Mouse (Mus musculus) forebrain, embryonic 12.5 days (tissue): ENCODE measurements around the gene Wbp2nl. TPM values are rescaled to one million over a fixed set of nuclear protein-coding genes. Genes with fewer than 3 reads are reported as not detected.

Experiments used
- ATAC-seq: fragments of 200-750 bp; cut with Nextera tagmentation; 2 replicates; pipeline ENCODE4 v1.8.0; 2017; ENCODE audit warnings: moderate TSS enrichment; ENCODE audit not compliant: low FRiP score
- H3K27ac ChIP-seq: fragments of 300-500 bp; sonication (generic); 2 replicates; pipeline ENCODE4 v1.5.1; 2016; ENCODE audit warnings: mild to moderate bottlenecking
- H3K27me3 ChIP-seq: fragments of 300-500 bp; sonication (generic); 2 replicates; pipeline ENCODE4 v1.6.1; 2016; ENCODE audit warnings: mild to moderate bottlenecking
- H3K36me3 ChIP-seq: fragments of 300-500 bp; sonication (generic); replicated peaks from 2 replicates; pipeline ENCODE4 v1.6.1; 2016; ENCODE audit warnings: mild to moderate bottlenecking
- H3K4me1 ChIP-seq: fragments of 300-500 bp; sonication (generic); 2 replicates; pipeline ENCODE4 v1.6.1; 2016
- H3K4me2 ChIP-seq: fragments of 300-500 bp; sonication (generic); 2 replicates; pipeline ENCODE4 v1.6.1; 2016; ENCODE audit warnings: mild to moderate bottlenecking, moderate library complexity
- H3K4me3 ChIP-seq: fragments of 300-500 bp; sonication (generic); replicated peaks from 2 replicates; pipeline ENCODE4 v1.5.1; 2016; ENCODE audit warnings: mild to moderate bottlenecking
- H3K9ac ChIP-seq: fragments of 300-500 bp; sonication (generic); 2 replicates; pipeline ENCODE4 v1.6.1; 2016; ENCODE audit warnings: mild to moderate bottlenecking
- H3K9me3 ChIP-seq: fragments of 300-500 bp; sonication (generic); 2 replicates; pipeline ENCODE4 v1.6.1; 2016
- WGBS: fragments of 180-500 bp; shearing (Covaris S2); methylation state at CpG from one replicate; pipeline ENCODE4 v1.1.7; 2016; 5-methylcytosine and 5-hydroxymethylcytosine counted together
- polyA plus RNA-seq: library from polyadenylated mRNA; unstranded; fragments of >200 nt; fragmentation: Nextera tagmentation; extraction: Ambion mirVana; gene quantifications from 2 replicates; pipeline ENCODE4 v1.2.1, GENCODE M21; 2016

Gene Wbp2nl
- polyA plus RNA-seq, 1 experiment from 2014 or later: 0.18 TPM

GRCm38 (mm10) chr15:82322195-82322594 is 23.4 kb downstream of the Wbp2nl start:
- H3K36me3 ChIP-seq: no peaks in the 10 kb centered on the region
- H3K27me3 ChIP-seq: no peaks in the 10 kb centered on the region
- H3K9ac ChIP-seq: no peak overlapping the region
- H3K4me2 ChIP-seq: no peak overlapping the region
- H3K4me1 ChIP-seq: no peaks in the 10 kb centered on the region
- ATAC-seq: no peak
- no peak overlapping the region for H3K4me3 ChIP-seq
- no peaks in the 10 kb centered on the region for H3K9me3 ChIP-seq
- no peak overlapping the region for H3K27ac ChIP-seq
- 82% methylated on average over 8 of the region's 8 CpGs for WGBS

GRCm38 (mm10) chr15:82325382-82325781 is 26.6 kb downstream of the Wbp2nl start:
- Histone ChIP-seq H3K27me3 (no peaks in the 10 kb centered on the region), H3K4me1 (no peaks in the 10 kb centered on the region), H3K9me3 (no peaks in the 10 kb centered on the region), H3K36me3 (peaks cover 6% of the 10 kb centered on the region; the same call in 1 of the 2 replicates), H3K4me2 (no peak overlapping the region), H3K9ac (no peak overlapping the region), H3K27ac (no peak overlapping the region), H3K4me3 (no peak overlapping the region)
- no peak for ATAC-seq
- 80% methylated on average over 2 of the region's 2 CpGs for WGBS

- no peak overlapping the region for H3K27ac ChIP-seq
- WGBS: 90% methylated on average over 4 of the region's 4 CpGs
- no peak overlapping the region for H3K4me2 ChIP-seq
- no peak for ATAC-seq
- peaks cover 22% of the 10 kb centered on the region for H3K4me1 ChIP-seq
- H3K9me3 ChIP-seq: no peaks in the 10 kb centered on the region
- H3K36me3 ChIP-seq: peaks cover 21% of the 10 kb centered on the region; the same call in 1 of the 2 replicates
- H3K9ac ChIP-seq: no peak overlapping the region
- H3K27me3 ChIP-seq: peaks cover 11% of the 10 kb centered on the region
- H3K4me3 ChIP-seq: no peak overlapping the region
Measured at GRCm38 (mm10) chr15:82335194-82335593, 36.4 kb downstream of the Wbp2nl start.

- ATAC-seq: no peak
- H3K36me3 ChIP-seq: peaks cover 21% of the 10 kb centered on the region; the same call in 1 of the 2 replicates
- no peak overlapping the region for H3K27ac ChIP-seq
- H3K9ac ChIP-seq: no peak overlapping the region
- peaks cover 26% of the 10 kb centered on the region for H3K27me3 ChIP-seq
- H3K9me3 ChIP-seq: no peaks in the 10 kb centered on the region
- 74% methylated on average over 12 of the region's 12 CpGs for WGBS
- H3K4me3 ChIP-seq: no peak overlapping the region
- no peak overlapping the region for H3K4me2 ChIP-seq
- H3K4me1 ChIP-seq: peaks cover 32% of the 10 kb centered on the region
Measured at GRCm38 (mm10) chr15:82336629-82337028, 37.9 kb downstream of the Wbp2nl start.

GRCm38 (mm10) chr15:82337875-82338274 is 39.1 kb downstream of the Wbp2nl start:
- peak overlapping the region; percentile 60 for H3K4me2 ChIP-seq
- H3K4me3 ChIP-seq: peak overlapping the region; percentile 50
- peaks cover 21% of the 10 kb centered on the region; the same call in 1 of the 2 replicates for H3K36me3 ChIP-seq
- H3K9ac ChIP-seq: peak overlapping the region; percentile 72
- no peak overlapping the region for H3K27ac ChIP-seq
- ATAC-seq: no peak
- peaks cover 26% of the 10 kb centered on the region for H3K27me3 ChIP-seq
- no peaks in the 10 kb centered on the region for H3K9me3 ChIP-seq
- H3K4me1 ChIP-seq: peaks cover 32% of the 10 kb centered on the region
- 49% methylated on average over 4 of the region's 4 CpGs for WGBS

- Histone ChIP-seq H3K36me3 (peaks cover 21% of the 10 kb centered on the region; the same call in 1 of the 2 replicates), H3K4me1 (peaks cover 32% of the 10 kb centered on the region), H3K4me3 (peak within 1 kb of the TSS; percentile 50), H3K9ac (peak within 1 kb of the TSS; percentile 72), H3K27ac (no peak within 1 kb of the TSS), H3K4me2 (peak within 1 kb of the TSS; percentile 60), H3K27me3 (peaks cover 26% of the 10 kb centered on the region), H3K9me3 (no peaks in the 10 kb centered on the region)
- ATAC-seq: peak; percentile 93
- WGBS: under 1% methylated on average over 41 of the region's 41 CpGs
Measured at GRCm38 (mm10) chr15:82338593-82339112, 39.9 kb downstream of the Wbp2nl start, which contains the start of the genes Naga, Pheta2 and Smdt1. Gene Naga, minus strand, starts transcription at chr15:82338925. Gene Pheta2, plus strand, starts transcription at chr15:82338942. Gene Smdt1, plus strand, starts transcription at chr15:82338959.

GRCm38 (mm10) chr15:82339150-82339549 is 40.4 kb downstream of the Wbp2nl start:
- 0 out of 2 replicates have a peak, but pooled peaks have one; percentile 8 for ATAC-seq
- WGBS: 58% methylated on average over 10 of the region's 10 CpGs
- Histone ChIP-seq H3K27me3 (peaks cover 26% of the 10 kb centered on the region), H3K36me3 (peaks cover 18% of the 10 kb centered on the region; the same call in 1 of the 2 replicates), H3K9me3 (no peaks in the 10 kb centered on the region), H3K4me1 (peaks cover 32% of the 10 kb centered on the region), H3K4me2 (peak overlapping the region; percentile 60), H3K4me3 (peak overlapping the region; percentile 50), H3K27ac (no peak overlapping the region), H3K9ac (peak overlapping the region; percentile 72)

- Histone ChIP-seq H3K9ac (no peak overlapping the region), H3K27ac (no peak overlapping the region), H3K27me3 (peaks cover 26% of the 10 kb centered on the region), H3K4me2 (0 out of 2 replicates have a peak overlapping the region, but pooled peaks have one; percentile 60), H3K4me1 (peaks cover 32% of the 10 kb centered on the region), H3K36me3 (peaks cover 12% of the 10 kb centered on the region; the same call in 1 of the 2 replicates), H3K4me3 (no peak overlapping the region), H3K9me3 (no peaks in the 10 kb centered on the region)
- WGBS: 81% methylated on average over 8 of the region's 8 CpGs
- no peak for ATAC-seq
Measured at GRCm38 (mm10) chr15:82339634-82340254, 41.0 kb downstream of the Wbp2nl start.

GRCm38 (mm10) chr15:82340414-82341035 is 41.8 kb downstream of the Wbp2nl start:
- Histone ChIP-seq H3K4me3 (peak overlapping the region; percentile 37), H3K4me1 (peaks cover 32% of the 10 kb centered on the region)

GRCm38 (mm10) chr15:82341036-82341501 is 42.3 kb downstream of the Wbp2nl start:
- H3K9me3 ChIP-seq: no peaks in the 10 kb centered on the region
- peak overlapping the region; percentile 47 for H3K9ac ChIP-seq
- no peak for ATAC-seq
- H3K4me2 ChIP-seq: peak overlapping the region; percentile 51
- WGBS: 4% methylated on average over 40 of the region's 40 CpGs
- H3K4me1 ChIP-seq: peaks cover 32% of the 10 kb centered on the region
- peak overlapping the region; percentile 36; the same call in 1 of the 2 replicates for H3K27ac ChIP-seq
- peaks cover 26% of the 10 kb centered on the region for H3K27me3 ChIP-seq
- H3K36me3 ChIP-seq: 0 out of 2 replicates have a peak, but pooled peaks cover under 1% of the 10 kb centered on the region
- peak overlapping the region; percentile 37 for H3K4me3 ChIP-seq

More at GRCm38 (mm10) chr15:82340414-82341035, 41.8 kb downstream of the Wbp2nl start:
- Histone ChIP-seq H3K27ac (no peak overlapping the region), H3K9me3 (no peaks in the 10 kb centered on the region), H3K27me3 (peaks cover 26% of the 10 kb centered on the region), H3K4me2 (peak overlapping the region; percentile 51), H3K9ac (peak overlapping the region; percentile 47), H3K36me3 (peaks cover 5% of the 10 kb centered on the region; the same call in 1 of the 2 replicates)
- ATAC-seq: no peak
- 44% methylated on average over 21 of the region's 21 CpGs for WGBS

GRCm38 (mm10) chr15:82341675-82342542 is 43.2 kb downstream of the Wbp2nl start:
- Histone ChIP-seq H3K4me3 (no peak overlapping the region), H3K27me3 (peaks cover 26% of the 10 kb centered on the region), H3K4me2 (peak overlapping the region; percentile 51; the same call in 1 of the 2 replicates), H3K27ac (0 out of 2 replicates have a peak overlapping the region, but pooled peaks have one; percentile 36), H3K4me1 (peaks cover 30% of the 10 kb centered on the region), H3K36me3 (no peaks in the 10 kb centered on the region), H3K9ac (peak overlapping the region; percentile 47), H3K9me3 (no peaks in the 10 kb centered on the region)
- 76% methylated on average over 15 of the region's 15 CpGs for WGBS
- no peak for ATAC-seq
